Mouse (Mus musculus): ENCODE results near the gene Morc2a. TPM values are rescaled to one million over a fixed set of nuclear protein-coding genes. Genes with fewer than 3 reads are reported as not detected.
"Not testable (repeated sequence)": the region's sequence is repeated elsewhere in the genome, so short reads cannot be mapped to it uniquely, and the experiment has no call there.

Morc2a gene
- 10 to 100 TPM; 33.4 to 47.0 TPM for total RNA-seq (2021)

DNA sequence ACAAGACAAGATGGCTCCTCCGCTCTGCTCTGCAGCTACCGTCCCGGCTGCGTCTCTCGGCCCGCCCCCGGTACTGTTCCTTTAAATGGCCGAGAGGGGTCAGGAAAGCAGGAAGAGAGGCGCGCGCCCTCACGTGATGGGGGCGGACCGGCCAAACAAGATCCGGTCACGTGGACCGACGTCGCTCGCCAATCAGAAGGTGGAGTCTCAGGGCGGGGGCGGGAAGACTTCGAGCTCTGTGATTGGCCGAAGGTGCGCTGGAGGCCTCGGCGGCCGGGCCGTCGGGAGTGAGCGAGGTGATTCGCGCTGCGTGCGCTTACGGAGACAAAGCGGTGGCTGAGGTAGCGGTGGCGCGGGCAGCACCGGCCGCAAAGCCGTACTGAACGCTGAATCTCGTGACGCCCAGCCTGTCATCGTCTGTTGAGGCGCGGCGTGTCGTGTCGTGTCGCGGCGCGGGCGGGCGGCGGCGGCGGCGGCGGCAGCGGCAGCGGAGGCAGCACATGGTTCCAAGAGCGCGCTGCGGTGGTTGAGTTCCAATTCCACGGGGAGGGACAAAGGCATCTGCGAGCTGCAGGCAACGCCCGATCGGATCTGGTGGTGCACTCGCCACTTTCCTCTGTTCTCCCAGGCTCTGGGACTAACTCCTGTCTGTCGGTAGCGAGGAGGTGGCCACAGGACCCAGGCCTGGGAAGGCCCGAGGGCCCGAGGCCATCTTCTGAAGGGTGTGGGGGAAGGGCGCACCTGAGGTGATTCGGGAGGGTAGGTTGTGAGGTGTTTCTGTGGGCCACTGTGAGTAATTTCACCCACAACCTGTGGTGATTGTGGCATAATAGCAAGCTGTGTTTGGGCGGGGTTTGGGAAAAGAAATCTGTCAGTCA lies at the start of gene Morc2a:
Gene Morc2a, plus strand, starts transcription at position 228 of the 878 bp plus-strand sequence.
- peak; percentile 96 for DNase-seq (ENCODE audit: low spot score in 2 of 2)
- intact Hi-C loops (cut with DNase I): loop anchor here (5.0 kb wide), 1 partner anchor 112 kb away; no protein-coding TSS in a partner anchor

DNA sequence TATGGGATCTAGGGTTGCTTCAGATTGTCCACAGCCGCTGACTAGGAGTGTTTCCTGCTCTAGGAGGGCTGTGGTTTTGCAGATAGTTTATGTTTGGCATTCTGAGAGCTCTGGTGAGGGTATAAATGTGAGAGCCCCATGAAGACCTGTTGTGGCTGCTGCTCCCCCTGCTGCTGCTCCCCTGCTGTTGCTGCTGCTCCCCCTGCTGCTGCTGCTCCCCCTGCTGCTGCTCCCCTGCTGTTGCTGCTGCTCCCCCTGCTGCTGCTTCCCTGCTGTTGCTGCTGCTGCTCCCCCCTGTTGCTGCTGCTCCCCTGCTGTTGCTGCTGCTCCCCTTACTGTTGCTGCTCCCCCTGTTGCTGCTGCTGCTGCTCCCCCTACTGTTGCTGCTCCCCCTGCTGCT lies 47.0 kb upstream of the Morc2a start:
- DNase-seq (ENCODE audit: low spot score in 2 of 2); intact Hi-C loops (cut with DNase I): not testable (repeated sequence)

DNA sequence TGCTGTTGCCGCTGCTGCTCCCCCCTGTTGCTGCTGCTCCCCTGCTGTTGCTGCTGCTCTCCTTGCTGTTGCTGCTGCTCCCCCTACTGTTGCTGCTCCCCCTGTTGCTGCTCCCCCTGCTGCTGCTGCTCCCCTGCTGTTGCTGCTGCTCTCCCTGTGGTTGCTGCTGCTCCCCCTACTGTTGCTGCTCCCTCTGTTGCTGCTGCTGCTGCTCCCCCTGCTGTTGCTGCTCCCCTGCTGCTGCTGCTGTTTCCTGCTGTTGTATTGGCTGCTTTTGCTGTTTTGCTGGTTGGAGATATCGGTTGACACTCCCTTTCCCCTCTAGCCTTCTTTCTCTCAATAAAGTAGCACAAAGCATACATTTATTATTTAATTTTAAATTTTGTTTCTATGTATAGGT lies 46.3 kb upstream of the Morc2a start:
- intact Hi-C loops (cut with DNase I); DNase-seq (ENCODE audit: low spot score in 2 of 2): not testable (repeated sequence)

DNA sequence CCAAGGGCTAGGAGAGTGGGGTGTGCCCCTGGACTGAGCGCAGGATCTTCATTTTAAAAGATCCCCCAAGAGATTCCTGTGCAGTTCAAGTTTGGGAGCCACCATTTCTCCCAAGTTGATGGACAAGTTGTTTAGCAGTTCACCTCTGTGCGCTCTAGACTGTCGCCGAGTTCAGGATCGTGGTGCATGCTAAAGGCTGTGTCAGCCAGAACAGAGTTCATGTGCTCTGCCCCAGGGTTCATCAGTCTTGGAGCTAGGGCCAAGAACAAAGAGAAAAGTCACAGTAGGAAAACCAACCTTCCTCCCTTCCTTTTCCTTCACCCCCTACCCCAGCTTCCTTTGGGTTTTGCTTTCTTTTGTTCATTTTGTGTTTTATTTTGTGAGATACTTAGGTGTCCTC lies 42.5 kb upstream of the Morc2a start:
- intact Hi-C loops (cut with DNase I): no loop called here
- no peak for DNase-seq (ENCODE audit: low spot score in 2 of 2)

DNA sequence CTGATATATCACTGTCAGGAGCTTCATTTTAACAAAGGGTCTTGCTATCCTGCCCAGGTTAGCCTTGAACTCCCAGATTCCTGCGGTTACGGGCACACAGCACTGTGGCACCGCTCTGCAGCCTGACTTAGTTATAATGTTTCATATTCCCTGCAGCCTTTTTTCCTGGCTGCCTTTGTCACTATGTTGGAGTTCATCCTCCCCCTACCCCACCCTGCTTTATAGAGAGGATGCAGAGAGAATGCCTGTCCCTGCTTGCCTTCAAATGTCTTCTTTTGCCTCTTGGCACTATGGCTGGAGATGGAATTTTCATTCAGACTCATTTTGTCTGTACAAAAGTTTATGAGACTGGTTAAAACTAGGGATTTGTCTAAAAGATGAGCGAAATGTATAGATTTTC lies 33.4 kb upstream of the Morc2a start:
- DNase-seq (ENCODE audit: low spot score in 2 of 2): no peak
- intact Hi-C loops (cut with DNase I): no loop called here

DNA sequence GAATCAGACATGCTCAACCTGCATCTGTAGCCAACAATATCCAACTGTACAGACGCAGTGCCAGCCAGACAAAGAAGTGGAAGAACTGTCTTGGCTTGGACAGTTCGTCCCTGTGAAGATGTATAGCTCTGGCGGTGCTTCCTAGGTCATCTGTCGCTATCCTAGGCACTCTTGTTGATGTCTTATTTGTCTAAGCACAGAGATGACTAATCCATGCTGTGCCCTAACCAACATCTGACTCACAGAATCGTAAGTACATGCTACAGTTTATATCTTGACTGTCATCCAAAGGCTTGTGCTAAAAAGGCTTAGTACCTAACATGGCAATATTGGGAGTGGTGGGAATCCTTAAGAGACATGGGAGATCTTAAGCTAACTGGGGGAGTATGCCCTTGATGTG lies 26.2 kb upstream of the Morc2a start:
- DNase-seq (ENCODE audit: low spot score in 2 of 2): no peak
- intact Hi-C loops (cut with DNase I): no loop called here

DNA sequence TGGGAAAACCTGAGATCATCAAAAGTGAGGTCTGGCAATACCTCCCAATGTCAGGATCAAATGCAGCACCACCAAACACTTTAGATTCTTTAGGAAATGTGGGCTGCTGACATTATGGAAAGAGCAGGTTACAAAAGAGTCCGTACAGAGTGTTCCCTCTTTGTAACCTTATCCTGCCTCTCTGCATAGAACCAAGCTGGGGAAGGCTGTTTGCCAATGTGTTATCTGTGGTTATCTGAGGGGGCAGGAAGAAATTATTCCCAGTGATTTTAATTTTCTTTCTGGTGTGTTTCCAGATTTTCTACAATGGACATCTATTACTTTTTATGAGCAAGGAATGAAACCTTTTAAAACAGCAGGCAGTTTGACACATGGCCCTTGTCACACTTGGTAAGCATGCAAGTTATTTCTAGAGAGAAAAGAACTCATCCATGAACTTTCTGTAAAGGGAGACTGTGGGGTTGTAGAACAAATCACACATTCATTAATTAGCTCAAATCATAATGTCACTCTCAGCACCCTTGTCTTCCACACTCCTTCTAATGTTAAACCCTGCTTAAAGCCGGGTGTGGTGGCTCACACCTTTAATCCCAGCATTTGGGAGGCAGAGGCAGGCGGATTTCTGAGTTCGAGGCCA lies 24.5 kb upstream of the Morc2a start:
- no peak for DNase-seq (ENCODE audit: low spot score in 2 of 2)
- intact Hi-C loops (cut with DNase I): no loop called here

DNA sequence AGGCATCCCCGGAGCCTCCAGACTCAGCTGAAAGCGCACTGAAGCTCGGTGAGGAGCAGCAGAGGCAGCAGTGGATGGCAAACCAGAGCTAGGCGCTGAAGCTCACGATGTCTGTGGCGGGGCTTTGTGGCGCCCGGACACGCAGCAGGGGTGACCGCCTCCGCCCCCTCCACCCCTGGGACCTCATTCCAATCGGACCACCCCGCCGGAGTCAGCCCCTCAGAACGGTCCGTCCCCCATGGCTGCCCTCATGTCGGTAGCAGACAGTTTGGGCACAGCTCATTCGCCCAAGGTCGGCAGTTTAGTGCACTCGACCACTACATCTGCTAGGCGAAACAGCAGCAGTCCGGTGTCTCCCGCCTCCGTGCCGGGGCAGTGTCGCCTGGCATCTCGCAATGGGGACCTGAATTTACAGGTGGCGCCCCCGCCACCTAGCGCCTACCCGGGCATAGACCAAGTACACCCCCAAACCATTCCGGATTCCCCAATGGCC lies 19.9 kb upstream of the Morc2a start:
- peak in 1 of 2 experiments; percentile 8 for DNase-seq (ENCODE audit: low spot score in 2 of 2)
- intact Hi-C loops (cut with DNase I): no loop called here

DNA sequence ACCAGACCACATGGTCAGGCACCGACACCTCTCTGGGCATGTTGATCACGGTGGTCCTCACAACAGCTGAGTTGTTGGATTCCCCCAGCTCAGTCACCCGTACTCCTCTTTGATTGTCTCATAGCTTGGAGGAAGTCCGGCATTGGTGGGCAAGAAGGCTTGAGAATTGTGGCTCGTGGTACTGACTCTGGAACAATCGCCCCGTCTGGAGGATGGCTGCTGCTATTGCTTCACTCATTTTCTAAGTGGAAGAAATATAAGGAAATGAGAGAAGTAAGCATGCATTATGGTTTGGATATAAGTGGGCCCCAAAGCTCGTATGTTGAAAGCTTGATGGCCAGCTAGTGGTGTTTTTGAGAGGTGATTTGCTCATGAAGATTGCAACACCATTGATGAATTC lies 15.7 kb upstream of the Morc2a start:
- intact Hi-C loops (cut with DNase I): loop anchor here (2.0 kb wide), 1 partner anchor 98 kb away; no protein-coding TSS in a partner anchor
- peak in 1 of 2 experiments; percentile 7 for DNase-seq (ENCODE audit: low spot score in 2 of 2)

DNA sequence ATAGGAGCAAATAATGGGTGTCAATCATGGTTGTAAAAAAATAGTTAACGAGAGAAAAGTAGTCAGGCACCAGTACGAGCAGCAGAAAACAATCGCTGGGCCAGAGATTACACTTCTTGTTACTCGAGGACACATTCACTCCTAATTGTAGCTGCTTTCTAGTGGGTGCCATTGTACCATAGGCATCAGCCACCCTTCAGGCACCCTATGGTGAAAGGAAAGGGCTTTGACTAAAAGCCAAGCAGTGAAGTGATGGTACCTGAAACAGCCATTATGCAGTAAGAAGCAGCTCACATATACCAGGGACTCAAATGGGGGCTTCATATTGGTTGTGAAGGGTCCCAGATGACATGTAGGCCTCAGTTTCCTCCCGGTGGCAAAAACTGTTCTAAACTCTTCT lies 1.3 kb upstream of the Morc2a start:
- intact Hi-C loops (cut with DNase I): loop anchor here (5.0 kb wide), 1 partner anchor 110 kb away; no protein-coding TSS in a partner anchor
- no peak for DNase-seq (ENCODE audit: low spot score in 2 of 2)

DNA sequence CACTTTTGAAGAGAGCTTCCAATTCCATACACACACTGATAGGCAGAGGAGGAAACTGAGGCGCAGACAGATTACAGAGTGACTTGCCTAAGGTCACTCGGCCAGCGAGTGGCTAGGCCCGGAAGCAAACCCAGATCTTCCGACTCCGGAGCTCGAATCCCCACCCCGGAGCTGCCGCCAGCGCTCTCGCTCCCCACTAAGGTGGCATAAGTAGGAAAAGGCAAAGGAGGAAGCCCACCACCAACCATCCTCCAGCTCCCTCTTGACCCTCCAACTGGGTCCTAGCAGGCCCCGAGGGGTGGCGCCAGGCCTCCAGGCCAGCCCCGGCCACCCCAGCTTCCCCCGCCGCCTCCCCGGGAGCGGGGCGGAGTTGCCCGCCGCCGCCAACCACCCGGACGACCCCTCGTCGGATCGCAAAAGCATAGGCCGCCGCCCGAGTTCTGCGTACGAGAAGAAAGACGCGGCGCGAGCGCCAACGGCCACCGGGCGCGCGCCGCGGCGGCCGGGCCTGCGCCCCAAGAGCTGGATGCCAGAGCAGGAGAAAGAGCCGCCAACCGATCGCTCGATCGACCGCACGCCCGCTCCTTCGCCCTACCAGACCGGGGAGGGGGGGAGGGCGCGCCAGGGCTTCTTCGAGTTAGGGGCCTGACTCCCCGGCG lies 557 bp upstream of the Morc2a start:
- DNase-seq (ENCODE audit: low spot score in 2 of 2): no peak

DNA sequence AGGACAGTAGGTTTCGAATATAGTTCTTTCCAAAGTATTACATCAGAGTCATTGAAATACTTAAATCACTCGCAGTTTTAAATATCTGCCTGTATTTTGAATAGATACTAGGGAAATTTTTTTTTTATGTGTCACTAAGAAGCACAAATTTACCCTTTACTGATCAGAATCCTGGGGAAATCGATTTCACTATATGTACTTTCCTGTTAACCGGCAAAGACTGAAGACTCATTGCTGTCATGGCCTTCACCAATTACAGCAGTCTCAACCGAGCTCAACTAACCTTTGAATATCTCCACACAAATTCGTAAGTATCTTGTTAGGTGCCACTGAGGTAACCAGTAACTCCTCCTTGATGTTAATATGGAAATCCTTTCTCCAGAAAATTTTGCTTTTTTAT lies 1.1 kb downstream of the Morc2a start:
- DNase-seq (ENCODE audit: low spot score in 2 of 2): no peak
- intact Hi-C loops (cut with DNase I): no loop called here

More for the DNA sequence above, 557 bp upstream of the Morc2a start:
- intact Hi-C loops (cut with DNase I): loop anchor here (5.0 kb wide), 1 partner anchor 111 kb away; no protein-coding TSS in a partner anchor

DNA sequence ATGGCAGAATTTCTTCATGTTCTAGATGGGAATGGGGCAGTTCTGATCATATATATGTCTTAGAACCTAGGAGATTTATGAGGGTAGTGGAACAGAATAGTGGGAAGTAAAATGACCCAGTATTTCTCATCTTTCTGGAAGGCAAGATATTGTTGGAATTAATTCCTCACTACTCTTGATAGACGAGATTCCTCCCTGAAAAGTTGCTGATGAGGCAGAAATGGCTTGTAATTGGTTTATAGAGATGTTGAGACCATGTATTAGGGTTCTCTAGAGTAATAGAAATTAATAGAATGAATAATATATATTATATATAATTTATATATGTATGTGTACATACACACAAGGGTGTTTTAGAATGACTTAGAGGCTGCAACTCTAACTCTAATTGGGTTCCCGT lies 13.0 kb downstream of the Morc2a start:
- intact Hi-C loops (cut with DNase I): no loop called here
- no peak for DNase-seq (ENCODE audit: low spot score in 2 of 2)

DNA sequence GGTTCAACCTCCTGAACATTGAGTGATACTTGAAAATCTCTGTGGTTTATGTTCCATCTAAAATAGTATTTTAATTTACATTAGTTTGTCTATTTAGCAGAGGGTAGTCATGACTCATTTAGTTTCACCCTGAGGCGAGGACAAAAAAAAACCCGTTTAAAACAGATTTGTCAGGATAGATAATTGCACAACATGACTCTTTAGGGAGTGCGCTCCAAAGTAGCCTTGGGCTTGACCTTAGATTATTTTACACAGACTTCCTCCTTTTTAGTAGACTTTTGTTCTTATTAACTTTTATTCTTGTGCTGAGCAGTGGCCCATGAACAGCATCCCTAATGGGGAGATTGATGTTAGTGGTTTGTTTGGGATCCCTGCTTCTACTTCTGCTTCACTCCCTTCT lies 18.5 kb downstream of the Morc2a start:
- intact Hi-C loops (cut with DNase I): no loop called here
- DNase-seq (ENCODE audit: low spot score in 2 of 2): no peak

DNA sequence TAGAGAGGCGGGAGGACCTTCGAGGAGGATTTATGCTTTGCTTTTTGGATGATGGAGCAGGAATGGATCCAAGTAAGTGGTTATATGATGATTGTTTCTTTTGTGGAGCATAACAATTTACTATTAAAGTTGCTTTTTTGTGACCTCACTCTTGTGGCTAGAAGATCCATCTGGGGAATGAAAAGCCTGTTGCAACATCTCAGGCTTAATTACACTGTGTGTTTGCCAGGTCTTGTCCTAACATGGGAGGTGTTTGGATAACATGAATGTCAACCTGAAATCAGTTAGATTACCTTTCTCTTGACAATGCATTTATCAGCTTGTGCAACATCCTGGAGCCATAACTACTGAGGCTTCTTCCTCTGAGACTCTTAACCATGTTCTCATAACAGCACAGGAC lies 19.8 kb downstream of the Morc2a start:
- DNase-seq (ENCODE audit: low spot score in 2 of 2): no peak
- intact Hi-C loops (cut with DNase I): no loop called here

DNA sequence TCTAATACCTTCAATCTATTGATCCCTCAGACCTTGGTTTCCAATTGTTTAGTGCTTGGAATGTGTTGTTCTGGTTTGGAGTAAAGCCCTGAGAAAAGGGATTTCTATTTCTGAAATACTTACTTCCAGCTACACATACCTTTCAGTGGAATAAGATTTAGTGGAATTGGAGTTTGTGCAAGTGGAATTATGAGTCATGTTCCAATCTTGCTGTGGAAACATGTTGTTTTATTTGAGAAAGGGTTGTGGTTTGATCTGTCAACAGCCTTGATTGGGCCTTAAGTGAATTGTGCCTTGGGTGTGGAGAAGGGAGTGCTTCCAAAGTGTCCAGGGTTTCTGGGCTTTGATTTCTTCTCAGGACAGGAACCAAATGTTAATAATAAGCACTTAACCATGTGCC lies 20.9 kb downstream of the Morc2a start:
- DNase-seq (ENCODE audit: low spot score in 2 of 2): no peak
- intact Hi-C loops (cut with DNase I): no loop called here

DNA sequence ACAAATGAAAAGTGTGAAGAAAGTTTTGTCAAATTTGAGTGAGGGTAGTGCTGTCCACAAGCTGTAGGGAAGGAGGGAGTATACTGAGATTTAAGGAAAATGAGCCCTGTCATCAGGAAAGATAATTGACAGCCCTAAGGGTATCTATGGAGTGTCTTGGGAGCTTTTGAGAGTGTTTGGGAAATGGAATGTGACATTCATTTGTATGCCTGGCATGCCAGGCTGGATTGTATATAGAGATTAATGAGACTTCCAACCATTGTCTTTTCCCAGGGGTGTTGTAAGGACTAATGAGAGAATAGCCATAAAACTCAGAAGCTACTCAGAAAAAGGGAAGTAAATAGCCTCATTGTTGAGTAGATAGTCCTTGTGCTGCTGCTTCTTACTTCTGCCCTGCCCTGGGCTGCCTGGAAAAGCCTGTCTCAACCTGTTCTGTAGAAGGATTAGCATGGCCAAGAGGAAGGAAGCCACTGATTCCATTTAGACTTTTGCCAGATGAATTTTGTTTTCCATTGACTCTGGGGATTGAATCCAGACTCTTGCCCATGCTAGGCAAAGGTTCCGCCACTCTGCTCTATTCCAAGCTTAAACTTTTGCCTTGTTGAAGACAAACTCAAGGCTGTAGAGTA lies 22.1 kb downstream of the Morc2a start:
- DNase-seq (ENCODE audit: low spot score in 2 of 2): no peak
- intact Hi-C loops (cut with DNase I): no loop called here

DNA sequence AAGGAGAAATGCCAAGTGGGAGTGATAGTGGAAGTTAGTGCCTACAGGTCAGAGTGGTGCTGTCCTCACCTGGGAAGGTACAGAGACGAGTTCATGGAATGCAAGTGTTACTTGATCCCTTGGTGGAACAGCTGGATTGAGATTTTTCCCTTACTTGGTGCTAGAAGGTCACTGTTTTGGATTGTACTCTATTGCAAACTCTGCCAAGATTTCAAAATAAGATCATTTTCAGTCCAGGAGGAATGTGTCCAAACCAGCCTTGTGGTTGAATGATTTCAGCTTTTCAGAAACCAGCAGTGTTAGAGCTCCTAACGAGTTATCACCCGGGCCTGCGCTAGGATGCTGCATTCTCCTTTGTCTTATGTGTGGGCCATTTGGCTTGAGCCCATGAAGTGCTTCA lies 25.6 kb downstream of the Morc2a start:
- intact Hi-C loops (cut with DNase I): no loop called here

DNA sequence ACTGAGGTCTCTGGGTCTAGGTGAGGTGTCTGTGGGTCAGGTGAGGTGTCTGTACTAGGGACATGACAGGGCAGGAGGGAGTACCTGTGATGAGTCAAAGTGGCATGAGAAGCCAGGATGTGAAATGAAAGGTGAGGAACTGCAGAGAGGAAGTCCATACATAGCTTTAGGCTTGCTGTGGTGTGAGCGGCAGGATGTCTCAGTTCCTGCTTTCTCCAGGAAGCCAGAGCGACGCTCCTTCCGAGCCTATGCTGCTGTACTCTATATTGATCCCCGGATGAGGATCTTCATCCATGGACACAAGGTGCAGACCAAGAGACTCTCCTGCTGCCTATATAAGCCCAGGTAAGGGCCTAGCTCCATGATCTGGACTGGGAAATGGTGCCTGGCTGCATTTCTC lies 27.4 kb downstream of the Morc2a start:
- intact Hi-C loops (cut with DNase I): no loop called here

More for the DNA sequence above, 25.6 kb downstream of the Morc2a start:
- no peak for DNase-seq (ENCODE audit: low spot score in 2 of 2)

DNA sequence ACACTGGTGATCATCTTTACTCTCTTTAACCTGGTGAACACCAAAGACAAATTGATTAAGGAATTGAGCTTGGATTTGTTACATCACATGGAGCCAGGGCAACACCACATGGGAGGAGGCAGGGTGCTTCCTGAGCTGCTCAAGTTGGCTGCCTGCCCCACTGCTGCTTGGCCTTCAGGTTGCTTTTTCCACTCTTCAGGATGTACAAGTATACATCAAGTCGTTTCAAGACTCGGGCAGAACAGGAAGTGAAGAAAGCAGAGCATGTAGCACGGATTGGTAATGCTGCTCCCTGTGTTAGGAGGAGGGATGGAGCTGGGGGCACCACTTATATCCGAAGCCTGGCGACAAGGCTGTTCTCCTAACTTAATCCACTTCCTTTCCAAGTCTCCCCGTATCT lies 28.2 kb downstream of the Morc2a start:
- intact Hi-C loops (cut with DNase I): no loop called here
- no peak for DNase-seq (ENCODE audit: low spot score in 2 of 2)

More for the DNA sequence above, 27.4 kb downstream of the Morc2a start:
- no peak for DNase-seq (ENCODE audit: low spot score in 2 of 2)
